Mouse (Mus musculus) brain, adult 2 months (tissue): ENCODE measurements around the gene Ubxn11.
"Not testable (repeated sequence)": the region's sequence is repeated elsewhere in the genome, so short reads cannot be mapped to it uniquely, and the experiment has no call there.

Experiments
- DNase-seq: peaks from one replicate; pipeline ENCODE4 v3.0.0; 2011; ENCODE audit warnings: low read depth, low spot score

Gene Ubxn11

GRCm38 (mm10) chr4:134144297-134144696 is 41.9 kb downstream of the Ubxn11 start:
- not testable (repeated sequence) for DNase-seq

- DNase-seq: no peak
Observed at GRCm38 (mm10) chr4:134149389-134149788, 47.0 kb downstream of the Ubxn11 start.

GRCm38 (mm10) chr4:134152112-134152511 is 49.7 kb downstream of the Ubxn11 start:
- no peak for DNase-seq

GRCm38 (mm10) chr4:134153656-134154055 is 51.3 kb downstream of the Ubxn11 start:
- no peak for DNase-seq

- no peak for DNase-seq
Observed at GRCm38 (mm10) chr4:134154354-134154753, 52.0 kb downstream of the Ubxn11 start.

GRCm38 (mm10) chr4:134155531-134155930 is 53.2 kb downstream of the Ubxn11 start:
- no peak for DNase-seq

- no peak for DNase-seq
Observed at GRCm38 (mm10) chr4:134155961-134156465, 53.6 kb downstream of the Ubxn11 start.

- DNase-seq: peak; percentile 89
Observed at GRCm38 (mm10) chr4:134156744-134157143, 54.4 kb downstream of the Ubxn11 start.

GRCm38 (mm10) chr4:134157558-134157957 is 55.2 kb downstream of the Ubxn11 start:
- no peak for DNase-seq

GRCm38 (mm10) chr4:134158774-134159173 is 56.4 kb downstream of the Ubxn11 start:
- no peak for DNase-seq

GRCm38 (mm10) chr4:134160071-134160470 is 57.7 kb downstream of the Ubxn11 start:
- DNase-seq: peak; percentile 37

GRCm38 (mm10) chr4:134164591-134164990 is 62.2 kb downstream of the Ubxn11 start:
- no peak for DNase-seq

GRCm38 (mm10) chr4:134165024-134165423 is 62.7 kb downstream of the Ubxn11 start:
- DNase-seq: no peak

GRCm38 (mm10) chr4:134165548-134166465 is 63.4 kb downstream of the Ubxn11 start:
- DNase-seq: no peak

- DNase-seq: no peak
Observed at GRCm38 (mm10) chr4:134166906-134167305, 64.5 kb downstream of the Ubxn11 start.

GRCm38 (mm10) chr4:134172391-134172790 is 70.0 kb downstream of the Ubxn11 start:
- DNase-seq: peak; percentile 76
